In the genomic region with DNA sequence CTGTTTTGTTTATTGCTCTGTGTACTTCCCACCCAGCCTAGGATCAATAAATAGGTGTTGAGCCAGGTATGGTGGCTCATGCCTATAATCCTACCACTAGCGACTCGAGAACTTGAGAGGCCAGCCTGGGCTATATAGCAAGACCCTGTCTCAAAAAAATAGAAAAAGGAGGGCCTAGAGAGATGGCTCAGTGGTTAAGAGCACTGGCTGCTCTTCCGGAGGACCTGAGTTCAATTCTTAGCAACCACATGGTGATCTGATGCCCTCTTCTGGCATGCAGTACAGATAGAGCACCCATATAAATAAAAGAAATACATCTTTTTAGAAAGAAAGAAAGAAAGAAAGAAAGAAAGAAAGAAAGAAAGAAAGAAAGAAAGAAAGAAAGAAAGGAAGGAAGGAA, we compare ENCODE assay signal across 15 mouse cellular contexts. TPM values are rescaled to one million over a fixed set of nuclear protein-coding genes. Genes with fewer than 3 reads are reported as not detected.
DNase-seq lines count a peak whose midpoint lies in the region; ATAC-seq and TF ChIP-seq lines count a peak whose summit lies in the region.
"Had no signal": no experiment of that assay in that cellular context is flagged by ENCODE, and none has a peak within 500 bp of the region (broad histone marks: within the 10 kb centered on the region; RNA-seq: fewer than 3 reads in every experiment).

No protein-coding gene starts in this region.

- H3K9me3 ChIP-seq in liver, embryonic 14.5 days (ENCODE audit: control insufficient read depth, low read length) = no peaks in the 10 kb centered on the region
- H3K9me3 ChIP-seq: embryonic facial prominence, embryonic 15.5 days; intestine, embryonic 15.5 days; liver, embryonic 15.5 days had no signal

- DNase-seq in liver, adult 2 months (ENCODE audit: extremely low read depth, low read depth, low spot score) = peak; percentile 30
- no peak for DNase-seq in liver
- DNase-seq in 416B (ENCODE audit: low read depth) = peak; percentile 76
- peak; percentile 74 for DNase-seq in CD4-positive helper T cell, adult 2 months (ENCODE audit: low read depth, low spot score)
- no peak for DNase-seq in liver, embryonic 14.5 days (ENCODE audit: low read depth in 3 of 3, low spot score in 3 of 3)
- no peak for DNase-seq in kidney, postnatal 14 days
- no peak for DNase-seq in urinary bladder, postnatal 25 days (ENCODE audit: low spot score)
- DNase-seq: cerebellum, postnatal 10 days; forebrain, postnatal 0 days had no signal

- no peak overlapping the region for H3K4me2 ChIP-seq in liver, embryonic 14.5 days (ENCODE audit: low read depth)
- H3K4me2 ChIP-seq: embryonic facial prominence, embryonic 15.5 days had no signal

- no peaks in the 10 kb centered on the region for H3K27me3 ChIP-seq in liver, adult 2 months (ENCODE audit: control insufficient read depth, insufficient read depth, low read length)
- H3K27me3 ChIP-seq in liver, embryonic 14.5 days (ENCODE audit: control insufficient read depth, insufficient read depth, low read length) = no peaks in the 10 kb centered on the region; the same call in none of the 2 replicates
- H3K27me3 ChIP-seq: embryonic facial prominence, embryonic 15.5 days; intestine, embryonic 15.5 days had no signal

- TF ChIP-seq POLR2A in liver, adult 2 months (IDR thresholded peaks at IDR 0.05; ENCODE audit: extremely low read depth, insufficient read depth, low read length) = no peak

- H3K27ac ChIP-seq in liver, adult 2 months (replicated peaks; ENCODE audit: insufficient read depth, low read depth, low read length) = no peak overlapping the region
- no peak overlapping the region for H3K27ac ChIP-seq in liver, embryonic 14.5 days
- H3K27ac ChIP-seq: embryonic facial prominence, embryonic 15.5 days; intestine, embryonic 15.5 days had no signal

- no peak for ATAC-seq in liver, embryonic 14.5 days (ENCODE audit: insufficient read depth)
- ATAC-seq: forebrain, postnatal 0 days; intestine, embryonic 15.5 days had no signal

- WGBS in liver, adult 2 months = 54% methylated on average over 3 of the region's 3 CpGs
- 45% methylated on average over 3 of the region's 3 CpGs for WGBS in liver, embryonic 14.5 days (ENCODE audit: insufficient replicate concordance)

- no peak for TF ChIP-seq EP300 in liver, embryonic 14.5 days (IDR thresholded peaks at IDR 0.05; ENCODE audit: low read depth)

- no peak overlapping the region for H3K4me3 ChIP-seq in liver, adult 2 months (ENCODE audit: insufficient read depth, low read depth, low read length)
- no peak overlapping the region for H3K4me3 ChIP-seq in liver, embryonic 14.5 days (ENCODE audit: insufficient read depth in 1 of 2, low read depth in 2 of 2, low read length in 2 of 2)

- no peaks in the 10 kb centered on the region for H3K36me3 ChIP-seq in liver, adult 2 months (ENCODE audit: control insufficient read depth, insufficient read depth, low read length)
- peaks cover 8% of the 10 kb centered on the region for H3K36me3 ChIP-seq in liver, embryonic 14.5 days (replicated peaks; ENCODE audit: control insufficient read depth, insufficient read depth, low read depth)

- peaks cover 10% of the 10 kb centered on the region for H3K4me1 ChIP-seq in liver, adult 2 months (ENCODE audit: control insufficient read depth, insufficient read depth, low read length)
- H3K4me1 ChIP-seq in liver, embryonic 14.5 days (replicated peaks; ENCODE audit: control insufficient read depth in 2 of 2, insufficient read depth in 2 of 2, low read length in 1 of 2) = peaks cover 8 to 23% of the 10 kb centered on the region in 2 experiments

- H3K79me2 ChIP-seq in liver, adult 2 months (ENCODE audit: control insufficient read depth, insufficient read depth, low read length) = no peaks in the 10 kb centered on the region

- no peak for TF ChIP-seq CTCF in liver, adult 2 months (IDR thresholded peaks at IDR 0.05; ENCODE audit: low read depth, low read length)
- TF ChIP-seq CTCF in liver, embryonic 14.5 days (IDR thresholded peaks at IDR 0.05; ENCODE audit: low read depth) = peak; percentile 16; the same call in 1 of the 2 replicates

- H3K9ac ChIP-seq in liver, adult 2 months (ENCODE audit: low read depth, low read length) = no peak overlapping the region
- H3K9ac ChIP-seq in liver, embryonic 14.5 days (replicated peaks) = no peak overlapping the region
- H3K9ac ChIP-seq: embryonic facial prominence, embryonic 15.5 days; intestine, embryonic 15.5 days; liver, embryonic 15.5 days had no signal

RNA-seq across cellular contexts. Expression of a gene that starts 1.7 kb away (rescaled TPM):
- 0.74 and 1.3 TPM in 2 replicates for total RNA-seq in liver, adult 2 months (2014; rRNA removed)
- polyA plus RNA-seq in liver, adult 2 months (2012; rRNA removed) = 7.0 and 7.5 TPM in 2 replicates
- polyA plus RNA-seq in liver, embryonic 14.5 days (2012; rRNA removed) = 20.8 and 21.4 TPM in 2 replicates
- polyA plus RNA-seq in liver, embryonic 14.5 days (2014; fragmentation: Nextera tagmentation; extraction: Ambion mirVana) = 14.3 and 16.8 TPM in 2 replicates

RNA-seq across cellular contexts. Expression of a gene that starts 10.9 kb away (rescaled TPM):
- 0.27 and 0.28 TPM in 2 replicates for total RNA-seq in liver, adult 2 months (2014; rRNA removed)
- 0.87 and 3.8 TPM in 2 replicates for polyA plus RNA-seq in liver, adult 2 months (2012; rRNA removed)
- polyA plus RNA-seq in liver, embryonic 14.5 days (2012; rRNA removed) = 1.1 TPM in 2 replicates
- 0.42 and 0.43 TPM in 2 replicates for polyA plus RNA-seq in liver, embryonic 14.5 days (2014; fragmentation: Nextera tagmentation; extraction: Ambion mirVana)

RNA-seq across cellular contexts. Expression of a gene that starts 11.0 kb away (rescaled TPM):
- not detected in 2 replicates for total RNA-seq in liver, adult 2 months (2014; rRNA removed)
- polyA plus RNA-seq in liver, adult 2 months (2012; rRNA removed) = not detected in 2 replicates
- not detected in 2 replicates for polyA plus RNA-seq in liver, embryonic 14.5 days (2012; rRNA removed)
- polyA plus RNA-seq in liver, embryonic 14.5 days (2014; fragmentation: Nextera tagmentation; extraction: Ambion mirVana) = not detected in 2 replicates
- total RNA-seq: adrenal gland, postnatal 4 days; forebrain, postnatal 0 days; layer of hippocampus, postnatal 10 days had no signal
- polyA plus RNA-seq: embryonic facial prominence, embryonic 15.5 days; forebrain, postnatal 0 days; intestine, embryonic 15.5 days; liver, embryonic 15.5 days; stomach, embryonic 14.5 days had no signal

RNA-seq across cellular contexts. Expression of a gene that starts 11.3 kb away (rescaled TPM):
- total RNA-seq in liver, adult 2 months (2014; rRNA removed) = 170 TPM in 2 replicates
- polyA plus RNA-seq in liver, adult 2 months (2012; rRNA removed) = 399 and 571 TPM in 2 replicates
- polyA plus RNA-seq in liver, embryonic 14.5 days (2012; rRNA removed) = 203 and 214 TPM in 2 replicates
- 432 and 447 TPM in 2 replicates for polyA plus RNA-seq in liver, embryonic 14.5 days (2014; fragmentation: Nextera tagmentation; extraction: Ambion mirVana)

RNA-seq across cellular contexts. Expression of a gene that starts 12.1 kb away (rescaled TPM):
- 0.46 and 1.4 TPM in 2 replicates for total RNA-seq in liver, adult 2 months (2014; rRNA removed)
- polyA plus RNA-seq in liver, adult 2 months (2012; rRNA removed) = 1.7 and 2.2 TPM in 2 replicates
- polyA plus RNA-seq in liver, embryonic 14.5 days (2012; rRNA removed) = 2.6 TPM in 2 replicates
- polyA plus RNA-seq in liver, embryonic 14.5 days (2014; fragmentation: Nextera tagmentation; extraction: Ambion mirVana) = 2.5 and 4.0 TPM in 2 replicates

Comparison
In these comparisons a context has a peak if more than half of its experiments do, and no peak if none do; other contexts are left out.
1. DNase-seq: peak in liver, adult 2 months (single experiment), 416B (single experiment) and CD4-positive helper T cell, adult 2 months (single experiment); none in liver (single experiment), liver, embryonic 14.5 days (0 of 3), kidney, postnatal 14 days (single experiment) and urinary bladder, postnatal 25 days (single experiment).